8 mouse cellular contexts compared by ENCODE assay signal in genomic region chr19:26607156-26607536, GRCm38 (mm10). TPM values are rescaled to one million over a fixed set of nuclear protein-coding genes. Genes with fewer than 3 reads are reported as not detected.
DNase-seq lines count a peak whose midpoint lies in the region; ATAC-seq and TF ChIP-seq lines count a peak whose summit lies in the region.

No protein-coding gene starts in this region.

- H3K4me2 ChIP-seq in liver, embryonic 15.5 days = peak overlapping the region; percentile 94
- peak overlapping the region; percentile 95 for H3K4me2 ChIP-seq in stomach, postnatal 0 days (replicated peaks; ENCODE audit: low read depth)

- H3K27ac ChIP-seq in liver, embryonic 15.5 days (replicated peaks) = no peak overlapping the region
- peak overlapping the region; percentile 90 for H3K27ac ChIP-seq in stomach, postnatal 0 days (replicated peaks)

- peaks cover 22% of the 10 kb centered on the region for H3K4me1 ChIP-seq in erythroblast, embryonic 14.5 days (ENCODE audit: control insufficient read depth)
- peaks cover 36% of the 10 kb centered on the region for H3K4me1 ChIP-seq in liver, embryonic 15.5 days (replicated peaks)
- H3K4me1 ChIP-seq in stomach, postnatal 0 days (replicated peaks; ENCODE audit: control insufficient read depth, insufficient read depth) = no peaks in the 10 kb centered on the region

- no peaks in the 10 kb centered on the region for H3K36me3 ChIP-seq in erythroblast, embryonic 14.5 days (ENCODE audit: control insufficient read depth)
- H3K36me3 ChIP-seq in liver, embryonic 15.5 days (replicated peaks) = no peaks in the 10 kb centered on the region
- H3K36me3 ChIP-seq in stomach, postnatal 0 days (ENCODE audit: control insufficient read depth, insufficient read depth, low read length) = no peaks in the 10 kb centered on the region

- peaks cover 72% of the 10 kb centered on the region for H3K27me3 ChIP-seq in erythroblast, embryonic 14.5 days (ENCODE audit: control insufficient read depth)
- peaks cover 67% of the 10 kb centered on the region for H3K27me3 ChIP-seq in liver, embryonic 15.5 days
- H3K27me3 ChIP-seq in stomach, postnatal 0 days (ENCODE audit: control insufficient read depth, insufficient read depth, low read length) = no peaks in the 10 kb centered on the region

- no peak for ATAC-seq in erythroblast, adult 5-6 weeks (replicated peaks; ENCODE audit: low FRiP score, poor library complexity, severe bottlenecking)
- ATAC-seq in liver, embryonic 15.5 days (ENCODE audit: insufficient read depth) = no peak; the same call in 1 of the 2 replicates
- peak; percentile 42 for ATAC-seq in stomach, postnatal 0 days (ENCODE audit: low FRiP score, low TSS enrichment)

- H3K9ac ChIP-seq in liver, embryonic 15.5 days = peak overlapping the region; percentile 46
- H3K9ac ChIP-seq in stomach, postnatal 0 days (ENCODE audit: low read length) = peak overlapping the region; percentile 81

- WGBS in liver, embryonic 15.5 days (ENCODE audit: insufficient replicate concordance) = under 1% methylated on average over 51 of the region's 56 CpGs
- WGBS in stomach, postnatal 0 days = under 1% methylated on average over 36 of the region's 56 CpGs

- DNase-seq in cerebellum, adult 18-20 months = peak; percentile 80 to 87
- peak; percentile 33 to 54 for DNase-seq in gastrocnemius, adult 8-10 months (ENCODE audit: low spot score in 2 of 2)
- peak; percentile 89 for DNase-seq in induced T-regulatory cell, adult 2 months (ENCODE audit: low read depth)
- DNase-seq in naive thymus-derived CD4-positive, alpha-beta T cell, adult 2 months (ENCODE audit: low read depth) = peak; percentile 85
- no peak for DNase-seq in stomach, postnatal 0 days (ENCODE audit: low spot score)

- peak overlapping the region; percentile 64 for H3K4me3 ChIP-seq in erythroblast, embryonic 14.5 days (replicated peaks)
- peak overlapping the region; percentile 65 for H3K4me3 ChIP-seq in liver, embryonic 15.5 days (replicated peaks)
- H3K4me3 ChIP-seq in stomach, postnatal 0 days (ENCODE audit: low read depth, low read length) = peak overlapping the region; percentile 81

- TF ChIP-seq CTCF in stomach, postnatal 0 days (IDR thresholded peaks at IDR 0.05; ENCODE audit: low read depth) = no peak

- no peaks in the 10 kb centered on the region; the same call in 1 of the 2 replicates for H3K9me3 ChIP-seq in erythroblast, embryonic 14.5 days (ENCODE audit: control insufficient read depth, low read length)
- no peaks in the 10 kb centered on the region for H3K9me3 ChIP-seq in liver, embryonic 15.5 days (replicated peaks)
- no peaks in the 10 kb centered on the region for H3K9me3 ChIP-seq in stomach, postnatal 0 days (ENCODE audit: control insufficient read depth, low read length)

- no peak for TF ChIP-seq EP300 in stomach, postnatal 0 days (optimal IDR thresholded peaks at IDR 0.05)

RNA-seq across cellular contexts. Expression of gene Smarca2, which starts 2.3 kb away (rescaled TPM):
- polyA plus RNA-seq in erythroblast, embryonic 14.5 days (2012) = 0.03 and 0.08 TPM in 2 replicates
- 24.9 and 37.1 TPM in 2 replicates for total RNA-seq in erythroblast, adult 5-6 weeks (2015; ENCODE audit: low replicate concordance)
- 6.8 and 21.5 TPM in 2 replicates for total RNA-seq in erythroblast, adult 5-6 weeks (2017; ENCODE audit: low replicate concordance)
- 10 to 100 TPM; 46.8 to 65.7 (median 58.7) TPM for total RNA-seq in gastrocnemius, adult 8-10 months (2022)
- 3.7 and 5.1 TPM in 2 replicates for polyA plus RNA-seq in liver, embryonic 15.5 days (2015; fragmentation: Nextera tagmentation; extraction: Ambion mirVana)
- 21.3 and 23.9 TPM in 2 replicates for polyA plus RNA-seq in stomach, postnatal 0 days (2015; fragmentation: Nextera tagmentation; extraction: Ambion mirVana)
